Mouse (Mus musculus) neural tube, embryonic 13.5 days (tissue): ENCODE data around the gene Apoc1. TPM values are rescaled to one million over a fixed set of nuclear protein-coding genes. Genes with fewer than 3 reads are reported as not detected.
A peak's percentile ranks its signal among the peaks of the same experiment; 100 is the strongest.

ENCODE experiments used
- ATAC-seq: fragments of 200-750 bp; cut with Nextera tagmentation; 2 replicates; pipeline ENCODE4 v1.8.0; 2017; ENCODE audit warnings: low read depth, mild to moderate bottlenecking, moderate TSS enrichment, moderate library complexity
- H3K27ac ChIP-seq: fragments of 300-500 bp; sonication (generic); replicated peaks from 2 replicates; pipeline ENCODE4 v1.5.1; 2015; ENCODE audit warnings: moderate library complexity, mild to moderate bottlenecking, inconsistent platforms
- H3K27me3 ChIP-seq: fragments of 300-500 bp; sonication (generic); 2 replicates; pipeline ENCODE4 v1.6.1; 2015; ENCODE audit warnings: mild to moderate bottlenecking, inconsistent platforms
- H3K36me3 ChIP-seq: fragments of 300-500 bp; sonication (generic); 2 replicates; pipeline ENCODE4 v1.6.1; 2015; ENCODE audit warnings: mild to moderate bottlenecking, inconsistent platforms
- H3K4me1 ChIP-seq: fragments of 300-500 bp; sonication (generic); replicated peaks from 2 replicates; pipeline ENCODE4 v1.6.1; 2015; ENCODE audit warnings: inconsistent platforms
- H3K4me2 ChIP-seq: fragments of 300-500 bp; sonication (generic); 2 replicates; pipeline ENCODE4 v1.6.1; 2015; ENCODE audit warnings: inconsistent platforms, mild to moderate bottlenecking, moderate library complexity
- H3K4me3 ChIP-seq: fragments of 300-500 bp; sonication (generic); 2 replicates; pipeline ENCODE4 v1.5.1; 2015; ENCODE audit warnings: mild to moderate bottlenecking, inconsistent platforms
- H3K9ac ChIP-seq: fragments of 300-500 bp; sonication (generic); 2 replicates; pipeline ENCODE4 v1.6.1; 2015; ENCODE audit warnings: moderate library complexity, mild to moderate bottlenecking, inconsistent platforms
- H3K9me3 ChIP-seq: fragments of 300-500 bp; sonication (generic); 2 replicates; pipeline ENCODE4 v1.6.1; 2016; ENCODE audit warnings: inconsistent platforms
- WGBS: fragments of 180-500 bp; shearing (Covaris S2); methylation state at CpG from one replicate; pipeline ENCODE4 v1.1.7; 2015; 5-methylcytosine and 5-hydroxymethylcytosine counted together
- polyA plus RNA-seq: library from polyadenylated mRNA; unstranded; fragments of >200 nt; fragmentation: Nextera tagmentation; extraction: Ambion mirVana; gene quantifications from 2 replicates; pipeline ENCODE4 v1.2.1, GENCODE M21; 2015

Gene Apoc1
- polyA plus RNA-seq, 1 experiment from 2014 or later: 6.6 TPM

DNA sequence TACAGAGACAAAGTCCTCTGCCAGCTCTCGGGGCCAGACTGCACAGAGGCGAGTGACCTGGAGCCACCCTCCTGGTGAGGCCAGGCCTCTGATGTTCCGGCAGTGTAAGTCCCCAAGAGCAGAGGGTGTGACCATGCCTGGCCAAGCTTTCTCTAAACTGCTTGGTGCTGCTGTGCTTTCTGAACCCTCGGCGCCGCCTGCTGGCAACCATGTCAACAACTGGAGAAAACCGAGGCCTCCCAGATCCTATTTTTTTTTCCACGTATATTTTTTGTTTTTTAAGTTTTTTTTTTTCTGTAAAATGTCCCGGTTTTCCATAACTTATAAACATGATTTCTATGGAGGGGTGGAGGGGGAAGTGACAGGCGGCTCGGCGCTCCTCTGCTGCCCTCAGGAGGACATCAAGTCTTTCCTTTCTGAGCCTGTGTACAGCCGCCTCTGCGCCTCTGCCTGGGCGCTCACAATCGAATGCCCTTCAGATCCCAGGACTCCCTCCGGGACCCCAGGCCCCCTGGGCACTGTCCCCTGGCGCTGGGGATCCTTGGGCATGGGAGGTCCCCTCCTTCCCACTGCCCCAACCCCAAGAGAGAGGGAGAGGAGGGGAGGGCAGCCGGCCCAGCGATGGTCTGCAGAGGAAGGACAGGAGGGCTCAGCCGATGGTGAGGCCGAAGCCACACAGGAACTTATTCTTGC lies 8.8 kb upstream of the Apoc1 start:
- Histone ChIP-seq H3K4me1 (peaks cover 28% of the 10 kb centered on the region), H3K36me3 (peaks cover 43% of the 10 kb centered on the region), H3K4me2 (no peak overlapping the region), H3K4me3 (no peak overlapping the region), H3K27ac (peak overlapping the region; percentile 59), H3K9ac (peak overlapping the region; percentile 31; the same call in 1 of the 2 replicates), H3K9me3 (no peaks in the 10 kb centered on the region), H3K27me3 (peaks cover 4% of the 10 kb centered on the region; the same call in 1 of the 2 replicates)
- 34% methylated on average over 22 of the region's 22 CpGs for WGBS
- no peak for ATAC-seq

DNA sequence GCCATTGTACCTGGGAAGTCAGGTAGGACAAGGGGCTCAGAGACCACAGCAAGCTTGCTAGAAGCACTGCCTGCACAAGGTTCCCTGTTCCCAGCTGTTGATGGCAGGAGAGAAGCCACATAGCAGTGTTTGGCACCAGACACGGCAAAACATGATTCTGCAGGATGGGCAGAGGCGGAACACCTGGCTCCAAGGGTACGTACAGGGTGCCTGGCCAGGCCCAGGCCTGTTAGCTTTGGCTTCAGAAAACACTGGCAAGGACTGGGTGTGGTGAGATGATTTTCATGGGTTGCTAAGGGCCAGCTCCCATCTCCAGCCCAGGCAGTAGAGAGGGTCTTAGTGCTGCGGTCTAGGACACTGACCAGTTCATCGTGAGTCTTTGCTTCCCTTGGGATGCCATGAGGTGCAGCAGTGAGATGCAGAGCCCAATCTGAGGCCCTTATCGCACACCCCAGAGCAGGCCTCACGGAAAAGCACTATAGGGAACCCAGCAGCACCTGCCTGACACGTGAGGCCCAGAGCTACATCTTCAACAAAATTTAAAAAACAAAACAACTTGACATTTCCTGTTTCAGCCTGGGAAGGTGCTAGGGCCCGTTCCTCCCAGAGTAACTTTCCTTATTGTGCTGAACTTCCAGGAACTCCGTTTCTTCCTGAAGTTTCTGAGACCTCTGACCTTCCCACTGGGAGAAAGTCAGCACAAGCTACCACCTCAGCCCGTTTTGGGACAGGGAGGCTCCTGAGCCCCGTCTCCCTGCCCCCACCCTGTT lies 8.0 kb upstream of the Apoc1 start:
- H3K4me3 ChIP-seq: no peak overlapping the region
- peaks cover 4% of the 10 kb centered on the region; the same call in 1 of the 2 replicates for H3K27me3 ChIP-seq
- H3K4me1 ChIP-seq: peaks cover 28% of the 10 kb centered on the region
- peak overlapping the region; percentile 23; the same call in 1 of the 2 replicates for H3K27ac ChIP-seq
- no peaks in the 10 kb centered on the region for H3K9me3 ChIP-seq
- H3K36me3 ChIP-seq: peaks cover 45% of the 10 kb centered on the region
- no peak overlapping the region for H3K9ac ChIP-seq
- no peak for ATAC-seq
- WGBS: 65% methylated on average over 12 of the region's 12 CpGs
- no peak overlapping the region for H3K4me2 ChIP-seq

GRCm38 (mm10) chr7:19699827-19700148 lies 7.3 kb upstream of the Apoc1 start:
- Histone ChIP-seq H3K4me1 (peaks cover 28% of the 10 kb centered on the region), H3K27ac (no peak overlapping the region), H3K4me2 (peak overlapping the region; percentile 60; the same call in 1 of the 2 replicates), H3K36me3 (peaks cover 38% of the 10 kb centered on the region), H3K9me3 (no peaks in the 10 kb centered on the region), H3K4me3 (no peak overlapping the region), H3K27me3 (peaks cover 4% of the 10 kb centered on the region; the same call in 1 of the 2 replicates), H3K9ac (0 out of 2 replicates have a peak overlapping the region, but pooled peaks have one; percentile 69)
- ATAC-seq: no peak
- WGBS: 74% methylated on average over 4 of the region's 4 CpGs

- peak within 1 kb of the TSS; percentile 35 for H3K4me3 ChIP-seq
- WGBS: 2% methylated on average over 20 of the region's 20 CpGs
- peak within 1 kb of the TSS; percentile 60 for H3K4me2 ChIP-seq
- H3K9me3 ChIP-seq: no peaks in the 10 kb centered on the region
- H3K36me3 ChIP-seq: peaks cover 32% of the 10 kb centered on the region
- ATAC-seq: peak; percentile 70
- peaks cover 4% of the 10 kb centered on the region; the same call in 1 of the 2 replicates for H3K27me3 ChIP-seq
- H3K4me1 ChIP-seq: peaks cover 28% of the 10 kb centered on the region
- H3K27ac ChIP-seq: peak within 1 kb of the TSS; percentile 54; the same call in 1 of the 2 replicates
- peak within 1 kb of the TSS; percentile 69 for H3K9ac ChIP-seq
Measured at GRCm38 (mm10) chr7:19698907-19699826, 6.7 kb upstream of the Apoc1 start, which contains the start of gene Apoe. Gene Apoe (minus strand): TSS chr7:19699188.

DNA sequence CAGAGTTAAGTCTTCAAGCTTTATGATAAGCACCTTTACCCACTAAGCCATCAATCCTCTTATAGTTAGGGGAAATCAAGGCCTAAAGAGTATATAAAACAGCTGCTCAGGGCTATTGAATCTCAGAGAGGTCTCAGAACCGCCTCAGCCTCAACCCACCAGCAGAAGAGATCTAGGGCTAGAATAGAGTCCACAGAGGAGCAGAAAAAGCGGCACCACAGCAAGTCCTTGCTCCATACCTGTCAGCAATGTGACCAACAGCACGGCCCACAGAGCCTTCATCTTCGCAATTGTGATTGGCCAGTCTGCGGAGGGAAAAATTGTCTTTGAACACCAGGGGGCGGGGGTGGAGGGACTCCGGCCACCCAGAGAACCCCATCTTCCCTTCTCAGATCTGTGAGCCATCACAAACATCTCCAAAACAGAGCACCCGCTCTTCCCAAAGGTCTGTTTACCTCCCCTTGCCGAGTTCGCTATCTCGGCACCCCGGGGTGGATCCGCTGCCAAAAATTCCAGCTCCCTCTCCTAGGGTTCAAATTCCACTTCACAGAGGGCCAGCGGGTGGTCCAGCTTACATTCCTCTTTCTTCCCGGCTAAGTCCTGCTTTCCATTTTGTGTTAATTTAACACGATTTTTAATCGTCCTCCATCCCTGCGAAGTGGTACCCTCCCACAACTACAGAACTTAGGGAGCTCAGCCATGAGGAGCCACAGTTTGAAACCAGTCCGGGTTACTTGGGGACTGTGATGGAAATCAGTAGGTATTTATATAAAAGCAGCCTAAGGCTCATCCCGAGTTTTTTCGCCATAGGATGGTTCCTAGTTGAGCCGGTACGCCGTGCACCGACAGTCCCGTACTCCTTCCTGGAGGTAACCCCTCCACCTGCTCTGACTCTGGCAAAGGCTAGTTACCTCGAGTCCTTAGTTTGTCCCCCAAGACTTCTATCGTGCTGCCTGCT lies 5.8 kb upstream of the Apoc1 start:
- H3K9me3 ChIP-seq: no peaks in the 10 kb centered on the region
- peaks cover 31% of the 10 kb centered on the region for H3K4me1 ChIP-seq
- WGBS: 3% methylated on average over 28 of the region's 28 CpGs
- ATAC-seq: peak; percentile 3; the same call in 1 of the 2 replicates
- peaks cover 4% of the 10 kb centered on the region; the same call in 1 of the 2 replicates for H3K27me3 ChIP-seq
- H3K27ac ChIP-seq: no peak overlapping the region
- H3K36me3 ChIP-seq: peaks cover 24% of the 10 kb centered on the region
- H3K4me2 ChIP-seq: peak overlapping the region; percentile 60
- H3K9ac ChIP-seq: peak overlapping the region; percentile 69
- H3K4me3 ChIP-seq: peak overlapping the region; percentile 35

- Histone ChIP-seq H3K4me3 (no peak overlapping the region), H3K4me1 (peaks cover 36% of the 10 kb centered on the region), H3K27me3 (peaks cover 4% of the 10 kb centered on the region; the same call in 1 of the 2 replicates), H3K9ac (no peak overlapping the region), H3K9me3 (no peaks in the 10 kb centered on the region), H3K36me3 (peaks cover 11% of the 10 kb centered on the region), H3K4me2 (no peak overlapping the region), H3K27ac (no peak overlapping the region)
- ATAC-seq: no peak
- 95% methylated on average over 34 of the region's 34 CpGs for WGBS
Measured at GRCm38 (mm10) chr7:19696336-19696873, 3.9 kb upstream of the Apoc1 start.

GRCm38 (mm10) chr7:19695881-19696280 lies 3.4 kb upstream of the Apoc1 start:
- H3K9ac ChIP-seq: no peak overlapping the region

DNA sequence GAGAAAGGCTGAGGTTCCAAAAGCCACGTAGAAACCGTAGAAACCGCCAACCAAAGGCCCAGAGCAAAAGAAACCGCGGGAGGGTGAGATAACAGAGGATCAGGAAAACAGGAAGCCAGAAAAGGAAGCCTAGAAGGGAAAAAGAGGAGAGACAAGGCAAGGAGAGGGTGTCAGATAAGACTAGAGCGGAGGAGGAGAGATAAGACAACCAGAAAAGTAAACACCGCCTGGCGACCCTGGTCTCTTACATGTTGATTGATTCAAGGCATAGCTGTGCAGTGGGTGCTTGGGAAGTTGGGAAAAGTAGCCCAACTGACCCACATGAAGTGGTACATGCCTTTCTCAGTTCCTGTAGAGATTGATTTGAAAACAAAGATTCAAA lies 2.7 kb upstream of the Apoc1 start:
- Histone ChIP-seq H3K4me3 (no peak overlapping the region), H3K27me3 (peaks cover 4% of the 10 kb centered on the region; the same call in 1 of the 2 replicates), H3K9me3 (no peaks in the 10 kb centered on the region), H3K4me1 (peaks cover 28% of the 10 kb centered on the region), H3K27ac (no peak overlapping the region), H3K36me3 (peaks cover 11% of the 10 kb centered on the region), H3K9ac (no peak overlapping the region), H3K4me2 (no peak overlapping the region)
- 58% methylated on average over 8 of the region's 8 CpGs for WGBS
- ATAC-seq: no peak

More at GRCm38 (mm10) chr7:19695881-19696280, 3.4 kb upstream of the Apoc1 start:
- Histone ChIP-seq H3K4me2 (no peak overlapping the region), H3K4me3 (no peak overlapping the region), H3K9me3 (no peaks in the 10 kb centered on the region), H3K36me3 (peaks cover 11% of the 10 kb centered on the region), H3K27me3 (peaks cover 4% of the 10 kb centered on the region; the same call in 1 of the 2 replicates), H3K27ac (no peak overlapping the region), H3K4me1 (peaks cover 35% of the 10 kb centered on the region)
- WGBS: 88% methylated on average over 6 of the region's 6 CpGs
- no peak for ATAC-seq

DNA sequence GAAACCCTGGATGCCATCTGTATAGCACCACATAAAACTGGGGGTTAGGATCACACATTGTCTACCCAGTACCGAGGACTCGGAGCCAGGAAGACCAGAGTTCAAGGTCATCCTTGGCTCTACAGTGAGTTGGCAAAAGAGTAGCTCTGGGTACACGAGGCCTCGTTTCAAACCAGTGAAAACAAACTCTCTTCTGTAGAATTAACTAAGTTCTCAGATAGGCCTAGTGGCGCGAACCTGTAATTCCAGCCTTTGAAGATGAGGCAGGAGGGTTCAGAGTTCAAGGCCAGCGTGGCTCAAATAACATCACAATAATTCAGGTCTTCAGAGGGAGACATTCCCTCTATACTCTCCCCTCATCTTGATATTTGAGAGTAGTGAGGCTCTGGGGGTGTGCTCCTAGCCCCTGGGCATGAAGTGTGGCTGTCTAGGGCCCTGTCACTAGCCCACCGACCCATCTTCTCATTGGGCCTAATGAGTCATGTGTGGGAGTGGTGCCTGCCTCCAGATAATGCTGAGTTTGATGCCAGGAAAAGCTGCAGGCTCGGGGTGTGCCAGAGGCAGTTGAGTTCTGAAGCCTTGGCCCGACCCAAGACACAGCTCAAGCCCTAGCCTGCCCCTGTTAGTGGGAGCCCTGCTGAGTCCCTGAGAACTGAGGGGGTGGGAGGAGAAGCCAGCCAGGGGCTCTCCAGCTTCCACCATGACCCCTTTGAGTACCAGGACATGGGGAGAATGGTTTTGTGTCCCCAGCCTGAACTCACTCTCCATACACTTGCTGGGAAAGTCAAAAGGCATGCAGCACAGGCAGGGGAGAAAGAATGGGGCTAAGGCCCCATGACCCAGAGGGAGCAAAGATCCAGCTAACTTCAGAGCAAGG lies 2.1 kb upstream of the Apoc1 start:
- no peak overlapping the region for H3K27ac ChIP-seq
- no peaks in the 10 kb centered on the region for H3K9me3 ChIP-seq
- no peak overlapping the region for H3K4me3 ChIP-seq
- peaks cover 26% of the 10 kb centered on the region for H3K4me1 ChIP-seq
- no peak for ATAC-seq
- peaks cover 11% of the 10 kb centered on the region for H3K36me3 ChIP-seq
- H3K9ac ChIP-seq: no peak overlapping the region
- H3K27me3 ChIP-seq: peaks cover 4% of the 10 kb centered on the region; the same call in 1 of the 2 replicates
- 87% methylated on average over 10 of the region's 10 CpGs for WGBS
- no peak overlapping the region for H3K4me2 ChIP-seq

DNA sequence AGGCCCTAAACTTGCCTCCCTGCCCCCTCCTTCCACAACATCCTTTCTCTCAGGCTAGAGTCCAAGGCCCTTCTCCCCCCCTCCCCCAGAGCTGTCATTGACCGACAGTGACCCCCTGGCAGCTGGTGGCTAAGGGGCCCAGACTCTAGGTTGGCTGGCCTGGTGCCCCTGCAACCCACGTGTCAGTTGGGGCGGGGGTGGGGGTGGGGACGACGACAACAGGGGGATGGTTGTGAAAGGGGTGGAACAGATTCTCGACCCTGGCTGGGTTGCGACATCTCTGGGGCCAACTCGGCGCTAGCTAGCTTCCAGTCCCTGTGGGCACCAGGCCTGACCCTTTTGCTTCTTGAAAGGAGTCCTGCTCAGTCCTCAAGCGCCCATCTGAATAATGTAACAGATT lies 961 bp upstream of the Apoc1 start:
- Histone ChIP-seq H3K4me1 (peaks cover 14% of the 10 kb centered on the region), H3K27ac (no peak overlapping the region), H3K9me3 (no peaks in the 10 kb centered on the region), H3K4me3 (no peak overlapping the region), H3K9ac (no peak overlapping the region), H3K36me3 (peaks cover 11% of the 10 kb centered on the region), H3K4me2 (no peak overlapping the region), H3K27me3 (0 out of 2 replicates have a peak, but pooled peaks cover 4% of the 10 kb centered on the region)
- 32% methylated on average over 10 of the region's 10 CpGs for WGBS
- no peak for ATAC-seq
